Mouse (Mus musculus) gastrocnemius, postnatal 10 days (tissue): Measurements from ENCODE around the gene Id3. TPM values are rescaled to one million over a fixed set of nuclear protein-coding genes. Genes with fewer than 3 reads are reported as not detected.
A peak's percentile ranks its signal among the peaks of the same experiment; 100 is the strongest.

Source experiments
- DNase-seq: peaks from one replicate; pipeline ENCODE4 v3.0.0; 2021; ENCODE audit warnings: mixed read lengths
- total RNA-seq, 2 experiments: library from RNA; stranded (reverse); gene quantifications; 2 replicates each; pipeline ENCODE4 v1.2.3; 2021

Id3 gene
- total RNA-seq, 2 experiments from 2014 or later = 33.3 to 48.8 TPM

- DNase-seq = peak; percentile 85
These were observed 4.3 kb downstream of the Id3 start for GRCm38 (mm10) chr4:136147436-136148135.

GRCm38 (mm10) chr4:136148342-136149044, 5.2 kb downstream of the Id3 start:
- DNase-seq = peak; percentile 54

GRCm38 (mm10) chr4:136149045-136149379, 5.7 kb downstream of the Id3 start:
- DNase-seq = no peak

- peak; percentile 70 for DNase-seq
These were observed 6.4 kb downstream of the Id3 start for GRCm38 (mm10) chr4:136149734-136150133.

GRCm38 (mm10) chr4:136150596-136150995, 7.3 kb downstream of the Id3 start:
- DNase-seq = no peak

- DNase-seq = no peak
These were observed 9.5 kb downstream of the Id3 start for GRCm38 (mm10) chr4:136152821-136153220.

GRCm38 (mm10) chr4:136154462-136154861, 11.2 kb downstream of the Id3 start:
- DNase-seq = no peak

- no peak for DNase-seq
These were observed 15.2 kb downstream of the Id3 start for GRCm38 (mm10) chr4:136158498-136158897.

GRCm38 (mm10) chr4:136159802-136160397, 16.6 kb downstream of the Id3 start:
- DNase-seq = peak; percentile 73

- DNase-seq = peak; percentile 91
These were observed 20.2 kb downstream of the Id3 start for GRCm38 (mm10) chr4:136163448-136163847.

GRCm38 (mm10) chr4:136164981-136165380, 21.7 kb downstream of the Id3 start:
- peak; percentile 54 for DNase-seq

- no peak for DNase-seq
These were observed 24.4 kb downstream of the Id3 start for GRCm38 (mm10) chr4:136167701-136168100.

GRCm38 (mm10) chr4:136170401-136170800, 27.1 kb downstream of the Id3 start:
- no peak for DNase-seq

- DNase-seq = no peak
These were observed 28.2 kb downstream of the Id3 start for GRCm38 (mm10) chr4:136171455-136171854.

GRCm38 (mm10) chr4:136172011-136172541, 28.8 kb downstream of the Id3 start, which contains the start of gene E2f2:
Gene E2f2 (plus strand): TSS chr4:136172394.
- DNase-seq = peak; percentile 77

GRCm38 (mm10) chr4:136172542-136173209, 29.4 kb downstream of the Id3 start:
- DNase-seq = peak; percentile 78

- DNase-seq = no peak
These were observed 30.0 kb downstream of the Id3 start for GRCm38 (mm10) chr4:136173210-136173715.

GRCm38 (mm10) chr4:136174216-136175193, 31.2 kb downstream of the Id3 start:
- peak; percentile 63 for DNase-seq

- no peak for DNase-seq
These were observed 32.8 kb downstream of the Id3 start for GRCm38 (mm10) chr4:136176022-136176552.

- DNase-seq = no peak
These were observed 33.9 kb downstream of the Id3 start for GRCm38 (mm10) chr4:136177244-136177611.
